Mouse (Mus musculus) heart, adult 2 months (tissue): ENCODE results near the gene Plcl1.

Source experiments
- CTCF ChIP-seq: fragments of 200-600 bp; IDR thresholded peaks from 2 replicates; pipeline ENCODE4 v1.8.1; 2022; ENCODE audit warnings: antibody characterized with exemption, mild to moderate bottlenecking, moderate library complexity
- EP300 ChIP-seq: fragments of 200-500 bp; IDR thresholded peaks from 2 replicates; pipeline ENCODE4 v1.6.1; 2011; ENCODE audit warnings: low read depth, low read length, control low read depth; ENCODE audit not compliant: insufficient read depth

- TF ChIP-seq EP300 (no peak), CTCF (no peak)
Measured at GRCm38 (mm10) chr1:55581752-55582151, 176.0 kb downstream of the Plcl1 start.
